Mouse (Mus musculus): ENCODE data around the gene Rela. TPM values are rescaled to one million over a fixed set of nuclear protein-coding genes. Genes with fewer than 3 reads are reported as not detected.

The Rela gene
- 56.5 TPM for polyA plus RNA-seq (2012; fragmentation: generic; extraction: Trizol)
- long read RNA-seq, experiment 1, transcript Rela-201 (11 exons, 2,716 nt) = major isoform, 27 of 38 reads
- long read RNA-seq, experiment 1, partial matches to known transcripts = 7 of 38 reads
- long read RNA-seq, experiment 1, other reads (novel, unspliced or antisense) = 4 of 38 reads
- long read RNA-seq, experiment 2, transcript Rela-201 (11 exons, 2,716 nt) = major isoform, 246 of 289 reads
- long read RNA-seq, experiment 2, partial matches to known transcripts = 17 of 289 reads
- long read RNA-seq, experiment 2, other reads (novel, unspliced or antisense) = 18 of 289 reads

- TF ChIP-seq USF1 (IDR thresholded peaks at IDR 0.05; ENCODE audit: low read depth) = no peak
- no peak for TF ChIP-seq CTCF (IDR thresholded peaks at IDR 0.05; ENCODE audit: control insufficient read depth, insufficient read depth, insufficient read length)
- peak; percentile 77 for TF ChIP-seq MAX (IDR thresholded peaks at IDR 0.05)
- TF ChIP-seq MYOG (IDR thresholded peaks at IDR 0.05; ENCODE audit: control insufficient read depth, extremely low read depth, insufficient read length) = no peak
- no peak for TF ChIP-seq FOSL1 (IDR thresholded peaks at IDR 0.05; ENCODE audit: insufficient read depth, low read length, poor library complexity, severe bottlenecking)
- no peaks in the 10 kb centered on the region for H3K27me3 ChIP-seq (ENCODE audit: control insufficient read depth, insufficient read depth, insufficient read length)
Observed at GRCm38 (mm10) chr19:5637069-5638047, at the start of gene Rela. Gene Rela, plus strand, starts transcription at chr19:5637483.

GRCm38 (mm10) chr19:5589159-5589558 is 48.1 kb upstream of the Rela start:
- no peaks in the 10 kb centered on the region for H3K79me3 ChIP-seq (ENCODE audit: low read depth)
- no peaks in the 10 kb centered on the region for H3K27me3 ChIP-seq (ENCODE audit: control insufficient read depth, insufficient read depth, insufficient read length)
- TF ChIP-seq MAX (IDR thresholded peaks at IDR 0.05) (no peak), CEBPB (IDR thresholded peaks at IDR 0.05; ENCODE audit: low read depth) (no peak), MYOG (IDR thresholded peaks at IDR 0.05; ENCODE audit: control insufficient read depth, extremely low read depth, insufficient read length) (no peak), MYOD1 (IDR thresholded peaks at IDR 0.05; ENCODE audit: control insufficient read depth, insufficient read length, low read depth) (no peak), USF1 (IDR thresholded peaks at IDR 0.05; ENCODE audit: low read depth) (no peak), CTCF (IDR thresholded peaks at IDR 0.05; ENCODE audit: control insufficient read depth, insufficient read depth, insufficient read length) (no peak), FOSL1 (IDR thresholded peaks at IDR 0.05; ENCODE audit: insufficient read depth, low read length, poor library complexity, severe bottlenecking) (no peak)
- no peaks in the 10 kb centered on the region for H3K79me2 ChIP-seq (ENCODE audit: control insufficient read depth, insufficient read depth)
- H3K36me3 ChIP-seq (ENCODE audit: control insufficient read depth, insufficient read depth) = no peaks in the 10 kb centered on the region
- H3ac ChIP-seq (ENCODE audit: control insufficient read depth, insufficient read length, low read depth) = no peak overlapping the region
- H3K4me3 ChIP-seq (ENCODE audit: insufficient read depth, poor library complexity, severe bottlenecking) = no peak overlapping the region

More at GRCm38 (mm10) chr19:5637069-5638047, at the start of gene Rela:
- Histone ChIP-seq H3K36me3 (ENCODE audit: control insufficient read depth, insufficient read depth) (peaks cover 37% of the 10 kb centered on the region), H3K79me3 (ENCODE audit: low read depth) (peaks cover 12% of the 10 kb centered on the region), H3ac (ENCODE audit: control insufficient read depth, insufficient read length, low read depth) (peak within 1 kb of the TSS; percentile 69), H3K79me2 (ENCODE audit: control insufficient read depth, insufficient read depth) (peaks cover 28% of the 10 kb centered on the region), H3K4me3 (ENCODE audit: insufficient read depth, poor library complexity, severe bottlenecking) (peak within 1 kb of the TSS; percentile 75)

DNA sequence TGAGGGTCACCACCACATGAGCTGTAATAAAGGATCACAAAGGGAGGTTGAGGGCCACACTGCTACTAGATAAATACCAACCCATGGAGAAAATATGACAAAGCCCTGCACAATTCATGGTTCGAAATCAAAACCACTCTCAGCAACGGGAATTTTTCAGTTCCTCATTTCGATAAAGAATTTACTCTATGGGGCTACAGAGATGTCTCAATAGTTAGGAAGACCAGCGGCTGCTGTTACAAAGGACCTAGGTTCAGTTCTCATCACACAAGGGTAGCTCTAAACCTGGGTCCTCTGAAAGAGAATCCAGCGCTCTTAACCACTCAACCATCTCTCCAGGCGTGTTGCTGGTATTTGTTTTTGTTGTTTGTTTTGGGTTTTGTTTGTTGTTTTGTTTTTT is 45.4 kb upstream of the Rela start:
- no peaks in the 10 kb centered on the region for H3K36me3 ChIP-seq (ENCODE audit: control insufficient read depth, insufficient read depth)

GRCm38 (mm10) chr19:5599224-5599623 is 38.1 kb upstream of the Rela start:
- no peak overlapping the region for H3ac ChIP-seq (ENCODE audit: control insufficient read depth, insufficient read length, low read depth)
- peaks cover 17% of the 10 kb centered on the region for H3K36me3 ChIP-seq (ENCODE audit: control insufficient read depth, insufficient read depth)
- peaks cover 24% of the 10 kb centered on the region for H3K79me2 ChIP-seq (ENCODE audit: control insufficient read depth, insufficient read depth)
- no peak overlapping the region for H3K4me3 ChIP-seq (ENCODE audit: insufficient read depth, poor library complexity, severe bottlenecking)
- H3K27me3 ChIP-seq (ENCODE audit: control insufficient read depth, insufficient read depth, insufficient read length) = no peaks in the 10 kb centered on the region
- no peak for TF ChIP-seq FOSL1 (IDR thresholded peaks at IDR 0.05; ENCODE audit: insufficient read depth, low read length, poor library complexity, severe bottlenecking)
- TF ChIP-seq USF1 (IDR thresholded peaks at IDR 0.05; ENCODE audit: low read depth) = no peak
- TF ChIP-seq CTCF (IDR thresholded peaks at IDR 0.05; ENCODE audit: control insufficient read depth, insufficient read depth, insufficient read length) = no peak
- TF ChIP-seq MAX (IDR thresholded peaks at IDR 0.05) = no peak
- no peak for TF ChIP-seq MYOG (IDR thresholded peaks at IDR 0.05; ENCODE audit: control insufficient read depth, extremely low read depth, insufficient read length)
- peaks cover 7% of the 10 kb centered on the region for H3K79me3 ChIP-seq (ENCODE audit: low read depth)

More for the DNA sequence above, 45.4 kb upstream of the Rela start:
- TF ChIP-seq USF1 (IDR thresholded peaks at IDR 0.05; ENCODE audit: low read depth) (no peak), FOSL1 (IDR thresholded peaks at IDR 0.05; ENCODE audit: insufficient read depth, low read length, poor library complexity, severe bottlenecking) (no peak), CTCF (IDR thresholded peaks at IDR 0.05; ENCODE audit: control insufficient read depth, insufficient read depth, insufficient read length) (no peak), MAX (IDR thresholded peaks at IDR 0.05) (no peak), MYOD1 (IDR thresholded peaks at IDR 0.05; ENCODE audit: control insufficient read depth, insufficient read length, low read depth) (no peak), CEBPB (IDR thresholded peaks at IDR 0.05; ENCODE audit: low read depth) (no peak), MYOG (IDR thresholded peaks at IDR 0.05; ENCODE audit: control insufficient read depth, extremely low read depth, insufficient read length) (no peak)
- Histone ChIP-seq H3ac (ENCODE audit: control insufficient read depth, insufficient read length, low read depth) (no peak overlapping the region), H3K79me2 (ENCODE audit: control insufficient read depth, insufficient read depth) (no peaks in the 10 kb centered on the region), H3K27me3 (ENCODE audit: control insufficient read depth, insufficient read depth, insufficient read length) (no peaks in the 10 kb centered on the region), H3K79me3 (ENCODE audit: low read depth) (no peaks in the 10 kb centered on the region), H3K4me3 (ENCODE audit: insufficient read depth, poor library complexity, severe bottlenecking) (no peak overlapping the region)

GRCm38 (mm10) chr19:5601752-5602541 is 35.3 kb upstream of the Rela start, which contains the start of gene Rnaseh2c:
Gene Rnaseh2c, plus strand, starts transcription at chr19:5601873.
- TF ChIP-seq CTCF (IDR thresholded peaks at IDR 0.05; ENCODE audit: control insufficient read depth, insufficient read depth, insufficient read length) (no peak), MAX (IDR thresholded peaks at IDR 0.05) (no peak), CEBPB (IDR thresholded peaks at IDR 0.05; ENCODE audit: low read depth) (no peak), FOSL1 (IDR thresholded peaks at IDR 0.05; ENCODE audit: insufficient read depth, low read length, poor library complexity, severe bottlenecking) (no peak), MYOD1 (IDR thresholded peaks at IDR 0.05; ENCODE audit: control insufficient read depth, insufficient read length, low read depth) (no peak), MYOG (IDR thresholded peaks at IDR 0.05; ENCODE audit: control insufficient read depth, extremely low read depth, insufficient read length) (no peak), USF1 (IDR thresholded peaks at IDR 0.05; ENCODE audit: low read depth) (no peak)
- peak within 1 kb of the TSS; percentile 75 for H3K4me3 ChIP-seq (ENCODE audit: insufficient read depth, poor library complexity, severe bottlenecking)
- H3ac ChIP-seq (ENCODE audit: control insufficient read depth, insufficient read length, low read depth) = peak within 1 kb of the TSS; percentile 94
- peaks cover 7% of the 10 kb centered on the region for H3K79me3 ChIP-seq (ENCODE audit: low read depth)
- peaks cover 25% of the 10 kb centered on the region for H3K79me2 ChIP-seq (ENCODE audit: control insufficient read depth, insufficient read depth)
- H3K27me3 ChIP-seq (ENCODE audit: control insufficient read depth, insufficient read depth, insufficient read length) = no peaks in the 10 kb centered on the region
- peaks cover 42% of the 10 kb centered on the region for H3K36me3 ChIP-seq (ENCODE audit: control insufficient read depth, insufficient read depth)
